Mouse (Mus musculus): Measurements from ENCODE around the gene Arl6ip4.

- TF ChIP-seq CTCF (IDR thresholded peaks at IDR 0.05; ENCODE audit: low read depth, low read length) (no peak), POLR2A (IDR thresholded peaks at IDR 0.05; ENCODE audit: insufficient read depth, low read length) (no peak)
Observed at GRCm38 (mm10) chr5:124085513-124085912, 30.4 kb upstream of the Arl6ip4 start.
